Mouse (Mus musculus): ENCODE data around the gene Glp2r.

DNA sequence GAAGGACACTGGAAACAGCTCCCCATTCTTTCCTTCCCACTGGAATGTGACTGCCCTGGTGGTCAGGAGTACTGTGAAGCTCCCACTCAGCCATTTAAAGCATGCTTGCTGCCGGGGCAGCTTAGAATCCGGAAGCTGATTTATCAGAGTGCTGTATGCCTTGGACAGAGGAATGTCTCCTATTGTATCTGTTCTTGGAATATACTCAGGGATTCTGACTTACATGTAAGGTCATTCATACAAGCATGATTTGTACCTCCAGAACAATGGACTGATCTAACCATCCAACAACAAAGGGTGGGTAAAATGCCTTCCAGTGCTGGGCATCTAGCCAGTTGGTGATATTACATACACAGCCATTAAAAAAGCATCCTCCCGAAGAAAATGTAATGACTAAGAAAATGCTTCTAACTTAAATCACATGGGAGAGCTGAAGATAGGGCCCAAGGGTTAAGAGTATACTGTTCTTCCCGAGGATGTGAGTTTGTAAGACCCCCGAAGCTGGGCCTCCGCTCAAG is 126.3 kb downstream of the Glp2r start:
- TF ChIP-seq MAX (IDR thresholded peaks at IDR 0.05) = no peak
- no peak for TF ChIP-seq USF1 (IDR thresholded peaks at IDR 0.05; ENCODE audit: low read depth)
- no peak for TF ChIP-seq CTCF (IDR thresholded peaks at IDR 0.05; ENCODE audit: control insufficient read depth, insufficient read depth, insufficient read length)
- no peak for TF ChIP-seq MYOD1 (IDR thresholded peaks at IDR 0.05; ENCODE audit: control insufficient read depth, insufficient read length, low read depth)

Measured in C2C12 (cell line).